Mouse (Mus musculus) heart, postnatal 0 days (tissue): ENCODE measurements around the gene Armc6. TPM values are rescaled to one million over a fixed set of nuclear protein-coding genes. Genes with fewer than 3 reads are reported as not detected.
A peak's percentile ranks its signal among the peaks of the same experiment; 100 is the strongest.
"Not testable (repeated sequence)": the region's sequence is repeated elsewhere in the genome, so short reads cannot be mapped to it uniquely, and the experiment has no call there.

ENCODE experiments used
- ATAC-seq: fragments of 200-750 bp; cut with Nextera tagmentation; 2 replicates; pipeline ENCODE4 v1.8.0; 2017; ENCODE audit warnings: low read depth, moderate number of reproducible peaks, moderate library complexity; ENCODE audit not compliant: insufficient read depth
- DNase-seq: peaks from one replicate; pipeline ENCODE4 v3.0.0-alpha.2; 2016; ENCODE audit warnings: low spot score
- H3K27ac ChIP-seq: fragments of 300-500 bp; sonication (generic); 2 replicates; pipeline ENCODE4 v1.5.1; 2014; ENCODE audit warnings: low read depth, mild to moderate bottlenecking
- H3K27me3 ChIP-seq: fragments of 300-500 bp; sonication (generic); 2 replicates; pipeline ENCODE4 v1.6.1; 2014; ENCODE audit warnings: low read length, mixed read lengths; ENCODE audit not compliant: control insufficient read depth, insufficient read depth
- H3K36me3 ChIP-seq: fragments of 300-500 bp; sonication (generic); replicated peaks from 2 replicates; pipeline ENCODE4 v1.6.1; 2014; ENCODE audit warnings: low read length, mixed read lengths; ENCODE audit not compliant: control insufficient read depth, insufficient read depth
- H3K4me1 ChIP-seq: fragments of 300-500 bp; sonication (generic); 2 replicates; pipeline ENCODE4 v1.6.1; 2014; ENCODE audit warnings: antibody characterized with exemption; ENCODE audit not compliant: control insufficient read depth, insufficient read depth
- H3K4me2 ChIP-seq: fragments of 300-500 bp; sonication (generic); 2 replicates; pipeline ENCODE4 v1.6.1; 2014; ENCODE audit warnings: low read depth, mild to moderate bottlenecking, low read length, moderate library complexity
- H3K4me3 ChIP-seq: fragments of 300-500 bp; sonication (generic); 2 replicates; pipeline ENCODE4 v1.5.1; 2014; ENCODE audit warnings: low read depth, low read length
- H3K9ac ChIP-seq: fragments of 300-500 bp; sonication (generic); replicated peaks from 2 replicates; pipeline ENCODE4 v1.6.1; 2014; ENCODE audit warnings: low read depth, low read length, mixed read lengths
- H3K9me3 ChIP-seq: fragments of 300-500 bp; sonication (generic); replicated peaks from 2 replicates; pipeline ENCODE4 v1.6.1; 2016; ENCODE audit warnings: low read length; ENCODE audit not compliant: control insufficient read depth
- CTCF ChIP-seq: IDR thresholded peaks from 2 replicates; pipeline ENCODE4 v1.5.1; 2016; ENCODE audit warnings: antibody characterized with exemption, control low read depth, low read depth
- EP300 ChIP-seq: IDR thresholded peaks from 2 replicates; pipeline ENCODE4 v1.6.1; 2016; ENCODE audit warnings: antibody characterized with exemption, low read depth
- WGBS: fragments of 180-500 bp; shearing (Covaris S2); extraction: QIAGEN DNeasy Blood & Tissue Kit; methylation state at CpG from one replicate; pipeline ENCODE4 v1.1.7; 2014; 5-methylcytosine and 5-hydroxymethylcytosine counted together
- polyA plus RNA-seq: library from polyadenylated mRNA; unstranded; fragments of >200 nt; fragmentation: Nextera tagmentation; extraction: Ambion mirVana; gene quantifications from 2 replicates; pipeline ENCODE4 v1.2.1, GENCODE M21; 2015
- total RNA-seq: library from RNA; depleted of rRNA; stranded (reverse); fragments of >200 nt; gene quantifications from 2 replicates; pipeline ENCODE4 v1.2.3, GENCODE M21; 2014; ENCODE audit warnings: low replicate concordance

Armc6 gene
- total and polyA plus RNA-seq, 2 experiments from 2014 or later: 11.9 to 20.1 TPM

- TF ChIP-seq CTCF (no peak), EP300 (no peak)
- H3K27me3 ChIP-seq: no peaks in the 10 kb centered on the region
Measured at GRCm38 (mm10) chr8:70219107-70219684, 15.1 kb downstream of the Armc6 start.

GRCm38 (mm10) chr8:70217441-70217840, 16.8 kb downstream of the Armc6 start:
- TF ChIP-seq EP300: no peak
- no peak for TF ChIP-seq CTCF
- no peak overlapping the region for H3K4me3 ChIP-seq
- no peaks in the 10 kb centered on the region for H3K27me3 ChIP-seq
- DNase-seq: no peak
- no peak overlapping the region for H3K4me2 ChIP-seq
- H3K4me1 ChIP-seq: peaks cover 21% of the 10 kb centered on the region
- no peak overlapping the region for H3K9ac ChIP-seq
- ATAC-seq: no peak
- peak overlapping the region; percentile 87 for H3K27ac ChIP-seq
- H3K36me3 ChIP-seq: 0 out of 2 replicates have a peak, but pooled peaks cover 10% of the 10 kb centered on the region
- no peaks in the 10 kb centered on the region for H3K9me3 ChIP-seq

More at GRCm38 (mm10) chr8:70219107-70219684, 15.1 kb downstream of the Armc6 start:
- H3K9me3 ChIP-seq: no peaks in the 10 kb centered on the region
- no peak overlapping the region for H3K4me2 ChIP-seq
- WGBS: 57% methylated on average over 5 of the region's 5 CpGs
- H3K9ac ChIP-seq: no peak overlapping the region
- H3K4me3 ChIP-seq: no peak overlapping the region
- DNase-seq (no peak), ATAC-seq (no peak)
- H3K36me3 ChIP-seq: peaks cover 20% of the 10 kb centered on the region
- no peak overlapping the region for H3K27ac ChIP-seq
- peaks cover 21% of the 10 kb centered on the region for H3K4me1 ChIP-seq

- DNase-seq: peak; percentile 85
- Histone ChIP-seq H3K27ac (peak overlapping the region; percentile 87), H3K27me3 (no peaks in the 10 kb centered on the region), H3K36me3 (0 out of 2 replicates have a peak, but pooled peaks cover 1% of the 10 kb centered on the region), H3K4me2 (no peak overlapping the region), H3K4me1 (peaks cover 24% of the 10 kb centered on the region), H3K4me3 (no peak overlapping the region), H3K9ac (no peak overlapping the region), H3K9me3 (no peaks in the 10 kb centered on the region)
- 33% methylated on average over 1 of the region's 1 CpGs for WGBS
- TF ChIP-seq CTCF: no peak
- TF ChIP-seq EP300: peak; percentile 89
- peak; percentile 18 for ATAC-seq
Measured at GRCm38 (mm10) chr8:70216566-70216965, 17.7 kb downstream of the Armc6 start.

GRCm38 (mm10) chr8:70216161-70216560, 18.1 kb downstream of the Armc6 start:
- H3K27me3 ChIP-seq, H3K36me3 ChIP-seq, H3K27ac ChIP-seq, H3K9me3 ChIP-seq, DNase-seq, ATAC-seq, H3K9ac ChIP-seq, H3K4me3 ChIP-seq, H3K4me2 ChIP-seq: not testable (repeated sequence)
- WGBS: 76% methylated on average over 3 of the region's 3 CpGs
- H3K4me1 ChIP-seq: peaks cover 28% of the 10 kb centered on the region

GRCm38 (mm10) chr8:70215092-70215491, 19.2 kb downstream of the Armc6 start:
- ATAC-seq: no peak
- H3K4me3 ChIP-seq: no peak overlapping the region
- no peak overlapping the region for H3K4me2 ChIP-seq
- H3K9me3 ChIP-seq: no peaks in the 10 kb centered on the region
- TF ChIP-seq EP300 (no peak), CTCF (no peak)
- H3K27me3 ChIP-seq: no peaks in the 10 kb centered on the region
- WGBS: 54% methylated on average over 5 of the region's 5 CpGs
- H3K4me1 ChIP-seq: peaks cover 29% of the 10 kb centered on the region; the same call in 1 of the 2 replicates
- no peak overlapping the region; the same call in 1 of the 2 replicates for H3K27ac ChIP-seq
- no peaks in the 10 kb centered on the region for H3K36me3 ChIP-seq
- DNase-seq: no peak
- H3K9ac ChIP-seq: no peak overlapping the region

GRCm38 (mm10) chr8:70214411-70214810, 19.9 kb downstream of the Armc6 start:
- Histone ChIP-seq H3K36me3 (no peaks in the 10 kb centered on the region), H3K4me2 (no peak overlapping the region), H3K27ac (no peak overlapping the region), H3K9ac (no peak overlapping the region), H3K9me3 (no peaks in the 10 kb centered on the region), H3K4me3 (no peak overlapping the region), H3K27me3 (no peaks in the 10 kb centered on the region), H3K4me1 (peaks cover 29% of the 10 kb centered on the region; the same call in 1 of the 2 replicates)
- 56% methylated on average over 3 of the region's 3 CpGs for WGBS
- no peak for TF ChIP-seq CTCF
- TF ChIP-seq EP300: no peak
- DNase-seq: no peak
- ATAC-seq: no peak
